In genomic region chr10:78395819-78396624, GRCm38 (mm10) we compare ENCODE assay signal across 7 mouse cellular contexts. TPM values are rescaled to one million over a fixed set of nuclear protein-coding genes. Genes with fewer than 3 reads are reported as not detected.
DNase-seq lines count a peak whose midpoint lies in the region; ATAC-seq lines count a peak whose summit lies in the region.

No protein-coding gene starts in this region.

- no peaks in the 10 kb centered on the region for H3K9me3 ChIP-seq in midbrain, embryonic 15.5 days

- peaks cover 12% of the 10 kb centered on the region for H3K36me3 ChIP-seq in midbrain, embryonic 15.5 days (replicated peaks)

- H3K4me1 ChIP-seq in midbrain, embryonic 15.5 days: peaks cover 22% of the 10 kb centered on the region

- WGBS in midbrain, embryonic 15.5 days: 2% methylated on average over 17 of the region's 17 CpGs

- H3K9ac ChIP-seq in midbrain, embryonic 15.5 days: peak overlapping the region; percentile 24

- H3K27ac ChIP-seq in midbrain, embryonic 15.5 days: peak overlapping the region; percentile 75

- peak; percentile 92 for ATAC-seq in midbrain, embryonic 15.5 days (replicated peaks)

- DNase-seq in adrenal gland, adult 8-10 months: peak; percentile 81
- DNase-seq in embryo, embryonic 10.5 days (ENCODE audit: low spot score): peak; percentile 98
- peak; percentile 92 for DNase-seq in gastrocnemius, postnatal 14 days
- peak; percentile 86 for DNase-seq in kidney, adult 11 months
- DNase-seq in left cerebral cortex, postnatal 36 days (ENCODE audit: low spot score in 2 of 2): peak; percentile 93 to 96
- peak; percentile 80 to 97 for DNase-seq in spleen, adult 18-20 months

- peak overlapping the region; percentile 41 for H3K4me2 ChIP-seq in midbrain, embryonic 15.5 days

- H3K27me3 ChIP-seq in midbrain, embryonic 15.5 days (replicated peaks): peaks cover 15% of the 10 kb centered on the region

- intact Hi-C loops in gastrocnemius, postnatal 14 days (cut with DNase I; ENCODE audit: low total_unique reads): no loop called here
- intact Hi-C loops in left cerebral cortex, postnatal 36 days (cut with DNase I): loop anchor here (1.0 kb wide), 1 partner anchor 117 kb away; no protein-coding TSS in a partner anchor

- no peak overlapping the region; the same call in 1 of the 2 replicates for H3K4me3 ChIP-seq in midbrain, embryonic 15.5 days

RNA-seq across cellular contexts. Expression of gene Rrp1, which starts 16.8 kb away (rescaled TPM):
- total RNA-seq in adrenal gland, adult 8-10 months (2022): 100 to 1,000 TPM; 215 to 262 (median 251) TPM
- 10 to 100 TPM; 70.5 to 73.9 TPM for total RNA-seq in gastrocnemius, postnatal 14 days (2021)
- 100 to 1,000 TPM; 348 to 358 TPM for total RNA-seq in left cerebral cortex, postnatal 36 days (2021)
- polyA plus RNA-seq in midbrain, embryonic 15.5 days (2015; fragmentation: Nextera tagmentation; extraction: Ambion mirVana): 419 and 432 TPM in 2 replicates

RNA-seq across cellular contexts. Expression of gene Cstb, which starts 29.4 kb away (rescaled TPM):
- 100 to 1,000 TPM; 276 to 340 (median 329) TPM for total RNA-seq in adrenal gland, adult 8-10 months (2022)
- 10 to 100 TPM; 18.5 to 21.2 TPM for total RNA-seq in gastrocnemius, postnatal 14 days (2021)
- 10 to 100 TPM; 35.4 to 42.4 TPM for total RNA-seq in left cerebral cortex, postnatal 36 days (2021)
- 83.9 and 92.7 TPM in 2 replicates for polyA plus RNA-seq in midbrain, embryonic 15.5 days (2015; fragmentation: Nextera tagmentation; extraction: Ambion mirVana)

RNA-seq across cellular contexts. Expression of gene Agpat3, which starts 43.7 kb away (rescaled TPM):
- total RNA-seq in adrenal gland, adult 8-10 months (2022): 100 to 1,000 TPM; 228 to 370 (median 267) TPM
- 100 to 1,000 TPM; 160 to 164 TPM for total RNA-seq in gastrocnemius, postnatal 14 days (2021)
- 100 to 1,000 TPM; 269 to 279 TPM for total RNA-seq in left cerebral cortex, postnatal 36 days (2021)
- polyA plus RNA-seq in midbrain, embryonic 15.5 days (2015; fragmentation: Nextera tagmentation; extraction: Ambion mirVana): 73.4 and 77.7 TPM in 2 replicates

Comparison
In these comparisons a context has a peak if more than half of its experiments do, and no peak if none do; other contexts are left out.
1. RNA of gene Cstb, which starts 29.4 kb away (total RNA-seq): 276 to 340 TPM in adrenal gland, adult 8-10 months; 35.4 to 42.4 TPM in left cerebral cortex, postnatal 36 days and 18.5 to 21.2 TPM in gastrocnemius, postnatal 14 days; every median in the first group is over 4 times any median in the second.
2. Peak in every context shown above with its lines, with median percentiles within 50 percentile points of each other: DNase-seq.